Mouse (Mus musculus): ENCODE results near the gene Ctc1. TPM values are rescaled to one million over a fixed set of nuclear protein-coding genes. Genes with fewer than 3 reads are reported as not detected.

Gene Ctc1
- polyA plus RNA-seq, 1 experiment = 30.1 TPM

- no peak for DNase-seq
- 92% methylated on average over 3 of the region's 3 CpGs for WGBS
- H3K4me1 ChIP-seq (ENCODE audit: control insufficient read depth, insufficient read depth, low read length) = no peaks in the 10 kb centered on the region
- H3K4me3 ChIP-seq (replicated peaks; ENCODE audit: extremely low read depth, low read depth, low read length) = no peak overlapping the region
- no peak for TF ChIP-seq CTCF (IDR thresholded peaks at IDR 0.05; ENCODE audit: insufficient read depth, low read length)
These were observed 10.9 kb downstream of the Ctc1 start for GRCm38 (mm10) chr11:69026562-69026961.

- Histone ChIP-seq H3K4me3 (replicated peaks; ENCODE audit: extremely low read depth, low read depth, low read length) (no peak overlapping the region), H3K4me1 (ENCODE audit: control insufficient read depth, insufficient read depth, low read length) (no peaks in the 10 kb centered on the region)
- TF ChIP-seq POLR2A (IDR thresholded peaks at IDR 0.05; ENCODE audit: borderline replicate concordance, extremely low read depth, low read depth, low read length) (no peak), CTCF (IDR thresholded peaks at IDR 0.05; ENCODE audit: insufficient read depth, low read length) (no peak)
- WGBS = 88% methylated on average over 2 of the region's 2 CpGs
- DNase-seq = no peak
These were observed 13.1 kb downstream of the Ctc1 start for GRCm38 (mm10) chr11:69028805-69029204.

GRCm38 (mm10) chr11:69033552-69033951 is 17.8 kb downstream of the Ctc1 start:
- 60% methylated on average over 9 of the region's 9 CpGs for WGBS
- Histone ChIP-seq H3K4me1 (ENCODE audit: control insufficient read depth, insufficient read depth, low read length) (peaks cover 5% of the 10 kb centered on the region), H3K4me3 (replicated peaks; ENCODE audit: extremely low read depth, low read depth, low read length) (no peak overlapping the region)
- DNase-seq = no peak
- TF ChIP-seq CTCF (IDR thresholded peaks at IDR 0.05; ENCODE audit: insufficient read depth, low read length) (no peak), POLR2A (IDR thresholded peaks at IDR 0.05; ENCODE audit: borderline replicate concordance, extremely low read depth, low read depth, low read length) (no peak)

- no peak for DNase-seq
- no peak overlapping the region for H3K4me3 ChIP-seq (replicated peaks; ENCODE audit: extremely low read depth, low read depth, low read length)
- peaks cover 9% of the 10 kb centered on the region for H3K4me1 ChIP-seq (ENCODE audit: control insufficient read depth, insufficient read depth, low read length)
- WGBS = 93% methylated on average over 3 of the region's 3 CpGs
- TF ChIP-seq CTCF (IDR thresholded peaks at IDR 0.05; ENCODE audit: insufficient read depth, low read length) (no peak), POLR2A (IDR thresholded peaks at IDR 0.05; ENCODE audit: borderline replicate concordance, extremely low read depth, low read depth, low read length) (no peak)
These were observed 18.9 kb downstream of the Ctc1 start for GRCm38 (mm10) chr11:69034585-69034984.

GRCm38 (mm10) chr11:69035411-69035810 is 19.7 kb downstream of the Ctc1 start:
- WGBS = 86% methylated on average over 9 of the region's 9 CpGs
- no peak overlapping the region for H3K4me3 ChIP-seq (replicated peaks; ENCODE audit: extremely low read depth, low read depth, low read length)

DNA sequence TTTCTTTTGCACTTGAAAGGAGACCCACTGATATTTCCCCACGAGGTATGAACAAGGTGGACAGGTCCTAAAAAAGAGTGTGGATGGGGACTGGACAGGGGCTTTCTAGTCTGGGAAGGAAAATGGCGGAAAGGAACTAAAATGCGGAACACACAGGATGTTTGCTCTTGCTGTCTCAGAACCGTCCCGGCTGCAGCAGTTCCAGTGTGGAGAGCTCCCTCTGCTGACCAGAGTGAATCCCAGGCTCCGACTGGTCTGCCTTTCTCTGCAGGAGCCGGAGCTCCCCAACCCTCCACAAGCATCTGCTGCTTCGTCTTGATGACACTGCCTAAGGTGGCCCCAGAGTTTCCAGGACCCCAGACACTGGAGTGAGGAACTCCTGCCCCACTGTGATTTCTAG is 20.1 kb downstream of the Ctc1 start:
- peak; percentile 27; the same call in 1 of the 2 replicates for TF ChIP-seq POLR2A (IDR thresholded peaks at IDR 0.05; ENCODE audit: borderline replicate concordance, extremely low read depth, low read depth, low read length)
- peak; percentile 88 for TF ChIP-seq CTCF (IDR thresholded peaks at IDR 0.05; ENCODE audit: insufficient read depth, low read length)
- H3K4me3 ChIP-seq (replicated peaks; ENCODE audit: extremely low read depth, low read depth, low read length) = peak overlapping the region; percentile 45
- peaks cover 9% of the 10 kb centered on the region for H3K4me1 ChIP-seq (ENCODE audit: control insufficient read depth, insufficient read depth, low read length)
- DNase-seq = peak; percentile 73
- 2% methylated on average over 8 of the region's 8 CpGs for WGBS

More at GRCm38 (mm10) chr11:69035411-69035810, 19.7 kb downstream of the Ctc1 start:
- DNase-seq = peak; percentile 12
- TF ChIP-seq POLR2A (IDR thresholded peaks at IDR 0.05; ENCODE audit: borderline replicate concordance, extremely low read depth, low read depth, low read length) = no peak
- TF ChIP-seq CTCF (IDR thresholded peaks at IDR 0.05; ENCODE audit: insufficient read depth, low read length) = no peak
- peaks cover 9% of the 10 kb centered on the region for H3K4me1 ChIP-seq (ENCODE audit: control insufficient read depth, insufficient read depth, low read length)

- 9% methylated on average over 20 of the region's 20 CpGs for WGBS
These were observed 20.9 kb downstream of the Ctc1 start for GRCm38 (mm10) chr11:69036486-69037230.

GRCm38 (mm10) chr11:69037231-69038061 is 21.7 kb downstream of the Ctc1 start:
- TF ChIP-seq CTCF (IDR thresholded peaks at IDR 0.05; ENCODE audit: insufficient read depth, low read length) = no peak
- TF ChIP-seq POLR2A (IDR thresholded peaks at IDR 0.05; ENCODE audit: borderline replicate concordance, extremely low read depth, low read depth, low read length) = no peak
- Histone ChIP-seq H3K4me1 (ENCODE audit: control insufficient read depth, insufficient read depth, low read length) (peaks cover 9% of the 10 kb centered on the region), H3K4me3 (replicated peaks; ENCODE audit: extremely low read depth, low read depth, low read length) (peak overlapping the region; percentile 74)
- WGBS = 2% methylated on average over 34 of the region's 34 CpGs
- DNase-seq = peak; percentile 76

More at GRCm38 (mm10) chr11:69036486-69037230, 20.9 kb downstream of the Ctc1 start:
- peak overlapping the region; percentile 74 for H3K4me3 ChIP-seq (replicated peaks; ENCODE audit: extremely low read depth, low read depth, low read length)
- peaks cover 9% of the 10 kb centered on the region for H3K4me1 ChIP-seq (ENCODE audit: control insufficient read depth, insufficient read depth, low read length)
- DNase-seq = peak; percentile 91
- no peak for TF ChIP-seq POLR2A (IDR thresholded peaks at IDR 0.05; ENCODE audit: borderline replicate concordance, extremely low read depth, low read depth, low read length)

GRCm38 (mm10) chr11:69038173-69038572 is 22.5 kb downstream of the Ctc1 start:
- DNase-seq = no peak
- 82% methylated on average over 5 of the region's 5 CpGs for WGBS
- TF ChIP-seq POLR2A (IDR thresholded peaks at IDR 0.05; ENCODE audit: borderline replicate concordance, extremely low read depth, low read depth, low read length) = no peak
- TF ChIP-seq CTCF (IDR thresholded peaks at IDR 0.05; ENCODE audit: insufficient read depth, low read length) = no peak
- Histone ChIP-seq H3K4me1 (ENCODE audit: control insufficient read depth, insufficient read depth, low read length) (peaks cover 9% of the 10 kb centered on the region), H3K4me3 (replicated peaks; ENCODE audit: extremely low read depth, low read depth, low read length) (no peak overlapping the region)
